Mouse (Mus musculus) forebrain, postnatal 0 days (tissue): ENCODE data around the gene Dlgap1. TPM values are rescaled to one million over a fixed set of nuclear protein-coding genes. Genes with fewer than 3 reads are reported as not detected.

Experiments used
- ATAC-seq: fragments of 200-750 bp; cut with Nextera tagmentation; 2 replicates; pipeline ENCODE4 v1.8.0; 2017; ENCODE audit warnings: mild to moderate bottlenecking, moderate library complexity
- DNase-seq: peaks from one replicate; pipeline ENCODE4 v3.0.0-alpha.2; 2015
- H3K27ac ChIP-seq: fragments of 300-500 bp; sonication (generic); 2 replicates; pipeline ENCODE4 v1.5.1; 2014; ENCODE audit warnings: low read depth, mild to moderate bottlenecking, antibody characterized with exemption, low read length, moderate library complexity, mixed read lengths
- H3K27me3 ChIP-seq: fragments of 300-500 bp; sonication (generic); 2 replicates; pipeline ENCODE4 v1.6.1; 2014; ENCODE audit warnings: mild to moderate bottlenecking, low read length, mixed read lengths; ENCODE audit not compliant: insufficient read depth
- H3K36me3 ChIP-seq: fragments of 300-500 bp; sonication (generic); 2 replicates; pipeline ENCODE4 v1.6.1; 2014; ENCODE audit warnings: mild to moderate bottlenecking, moderate library complexity; ENCODE audit not compliant: insufficient read depth
- H3K4me1 ChIP-seq: fragments of 300-500 bp; sonication (generic); 2 replicates; pipeline ENCODE4 v1.6.1; 2014; ENCODE audit warnings: antibody characterized with exemption; ENCODE audit not compliant: insufficient read depth
- H3K4me2 ChIP-seq: fragments of 300-500 bp; sonication (generic); 2 replicates; pipeline ENCODE4 v1.6.1; 2014; ENCODE audit warnings: low read depth, mild to moderate bottlenecking, moderate library complexity
- H3K4me3 ChIP-seq: fragments of 300-500 bp; sonication (generic); 2 replicates; pipeline ENCODE4 v1.5.1; 2014; ENCODE audit warnings: low read depth, low read length, mixed read lengths
- H3K9ac ChIP-seq: fragments of 300-500 bp; sonication (generic); 2 replicates; pipeline ENCODE4 v1.6.1; 2014; ENCODE audit warnings: mild to moderate bottlenecking
- H3K9me3 ChIP-seq: fragments of 300-500 bp; sonication (generic); 2 replicates; pipeline ENCODE4 v1.6.1; 2016; ENCODE audit warnings: low read length
- CTCF ChIP-seq: sonication (generic); IDR thresholded peaks from 2 replicates; pipeline ENCODE4 v1.5.1; 2016; ENCODE audit warnings: antibody characterized with exemption, control low read depth, low read depth
- WGBS: fragments of 180-500 bp; shearing (Covaris S2); extraction: QIAGEN DNeasy Blood & Tissue Kit; methylation state at CpG from one replicate; pipeline ENCODE4 v1.1.7; 2014; 5-methylcytosine and 5-hydroxymethylcytosine counted together
- polyA plus RNA-seq: library from polyadenylated mRNA; unstranded; fragments of >200 nt; fragmentation: Nextera tagmentation; extraction: Ambion mirVana; gene quantifications from 2 replicates; pipeline ENCODE4 v1.2.1, GENCODE M21; 2015
- total RNA-seq: library from RNA; depleted of rRNA; stranded (reverse); fragments of >200 nt; gene quantifications from 2 replicates; pipeline ENCODE4 v1.2.3, GENCODE M21; 2014; rRNA removed

Dlgap1 gene
- 93.6 and 105 TPM in 2 replicates for total RNA-seq
- polyA plus RNA-seq: 33.2 and 44.8 TPM in 2 replicates

- WGBS: under 1% methylated on average over 90 of the region's 105 CpGs
- no peaks in the 10 kb centered on the region for H3K36me3 ChIP-seq
- H3K9ac ChIP-seq: peak within 1 kb of the TSS; percentile 95
- peak within 1 kb of the TSS; percentile 85 for H3K4me3 ChIP-seq
- no peaks in the 10 kb centered on the region for H3K9me3 ChIP-seq
- peak; percentile 87 for ATAC-seq
- H3K27me3 ChIP-seq: no peaks in the 10 kb centered on the region
- peak; percentile 62 for TF ChIP-seq CTCF
- DNase-seq: peak; percentile 79
- H3K27ac ChIP-seq: peak within 1 kb of the TSS; percentile 95
- H3K4me2 ChIP-seq: peak within 1 kb of the TSS; percentile 71
- no peaks in the 10 kb centered on the region for H3K4me1 ChIP-seq
Observed at GRCm38 (mm10) chr17:69969021-69969815, at the start of gene Dlgap1. TSS of gene Dlgap1 (plus strand) at chr17:69969073.

- Histone ChIP-seq H3K27me3 (no peaks in the 10 kb centered on the region), H3K27ac (no peak overlapping the region), H3K36me3 (no peaks in the 10 kb centered on the region), H3K4me1 (no peaks in the 10 kb centered on the region), H3K9ac (no peak overlapping the region), H3K4me2 (no peak overlapping the region), H3K9me3 (no peaks in the 10 kb centered on the region), H3K4me3 (no peak overlapping the region)
- TF ChIP-seq CTCF: no peak
- WGBS: 78% methylated on average over 1 of the region's 1 CpGs
- ATAC-seq (no peak), DNase-seq (no peak)
Observed at GRCm38 (mm10) chr17:69954936-69955335, 13.9 kb upstream of the Dlgap1 start.

GRCm38 (mm10) chr17:69969816-69970750 is 1.2 kb downstream of the Dlgap1 start:
- TF ChIP-seq CTCF: peak; percentile 6; the same call in 1 of the 2 replicates
- peak overlapping the region; percentile 85 for H3K4me3 ChIP-seq
- H3K9ac ChIP-seq: peak overlapping the region; percentile 95
- H3K4me2 ChIP-seq: peak overlapping the region; percentile 71
- no peaks in the 10 kb centered on the region for H3K4me1 ChIP-seq
- no peaks in the 10 kb centered on the region for H3K36me3 ChIP-seq
- WGBS: 1% methylated on average over 43 of the region's 43 CpGs
- DNase-seq (peak; percentile 66), ATAC-seq (peak; percentile 42)
- peak overlapping the region; percentile 95 for H3K27ac ChIP-seq
- H3K27me3 ChIP-seq: no peaks in the 10 kb centered on the region
- no peaks in the 10 kb centered on the region for H3K9me3 ChIP-seq

DNA sequence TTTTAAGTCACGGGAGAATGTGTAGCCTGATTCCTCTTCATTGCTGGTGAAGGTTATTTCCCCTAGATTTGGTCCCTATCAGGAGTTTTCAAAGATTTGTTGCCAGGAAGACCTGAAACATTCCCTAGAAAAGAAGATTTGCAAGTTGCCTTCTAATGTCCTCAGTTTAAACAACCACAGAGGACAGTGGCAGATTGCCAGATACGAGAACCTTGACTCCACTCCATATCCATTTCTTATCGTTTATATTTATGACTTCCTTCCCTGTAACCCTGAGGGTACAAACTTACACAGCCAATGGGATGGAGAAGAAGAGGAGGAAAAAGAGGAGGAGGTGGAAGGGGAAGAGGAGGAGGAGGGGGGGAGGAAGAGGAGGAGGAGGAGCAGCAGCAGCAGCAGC is 4.2 kb downstream of the Dlgap1 start:
- H3K4me2 ChIP-seq: no peak overlapping the region

GRCm38 (mm10) chr17:69973991-69974390 is 5.1 kb downstream of the Dlgap1 start:
- Histone ChIP-seq H3K36me3 (no peaks in the 10 kb centered on the region), H3K27me3 (no peaks in the 10 kb centered on the region), H3K4me1 (no peaks in the 10 kb centered on the region), H3K4me2 (0 out of 2 replicates have a peak overlapping the region, but pooled peaks have one; percentile 3), H3K27ac (no peak overlapping the region), H3K4me3 (no peak overlapping the region), H3K9ac (no peak overlapping the region), H3K9me3 (no peaks in the 10 kb centered on the region)
- no peak for ATAC-seq
- 62% methylated on average over 6 of the region's 6 CpGs for WGBS
- TF ChIP-seq CTCF: no peak
- DNase-seq: no peak

More for the DNA sequence above, 4.2 kb downstream of the Dlgap1 start:
- Histone ChIP-seq H3K27ac (no peak overlapping the region), H3K36me3 (no peaks in the 10 kb centered on the region), H3K27me3 (no peaks in the 10 kb centered on the region), H3K4me3 (no peak overlapping the region), H3K4me1 (no peaks in the 10 kb centered on the region), H3K9ac (no peak overlapping the region), H3K9me3 (no peaks in the 10 kb centered on the region)
- DNase-seq: no peak
- ATAC-seq: no peak
- TF ChIP-seq CTCF: no peak
- WGBS: 89% methylated on average over 3 of the region's 3 CpGs

DNA sequence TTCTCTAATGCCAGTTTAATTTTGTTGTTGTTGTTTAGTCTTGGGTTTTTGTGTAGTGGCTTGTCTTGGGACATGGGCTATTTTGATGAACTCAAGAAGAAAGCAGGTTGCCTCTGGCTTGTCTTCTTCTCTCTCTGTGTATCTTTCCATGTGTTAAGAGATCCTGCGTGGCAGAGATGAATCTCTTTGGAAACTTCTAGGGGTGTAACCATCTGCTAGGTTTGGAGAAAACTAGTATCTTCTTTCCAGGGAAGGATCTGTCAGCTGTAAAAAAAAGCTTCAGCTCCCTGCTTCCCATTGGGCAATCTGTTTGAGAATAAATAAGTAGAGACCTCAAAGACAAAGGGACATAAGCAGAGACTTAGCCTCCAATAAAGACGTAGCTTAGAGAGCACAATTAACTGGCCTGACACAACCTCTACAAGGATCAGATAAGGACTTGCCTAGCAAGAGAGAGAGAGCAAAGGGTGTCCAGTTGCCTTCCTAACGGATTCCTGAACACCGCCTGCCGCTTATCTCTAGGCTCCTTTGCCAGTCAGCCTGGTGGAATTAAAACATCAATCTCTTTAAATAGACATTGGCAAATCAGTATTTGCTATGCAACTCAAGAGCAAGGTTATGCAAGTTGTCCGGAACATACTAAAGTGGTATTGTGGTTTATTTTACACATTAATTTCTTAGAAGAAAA is 13.5 kb downstream of the Dlgap1 start:
- H3K27me3 ChIP-seq: no peaks in the 10 kb centered on the region
- no peaks in the 10 kb centered on the region for H3K4me1 ChIP-seq
- no peak overlapping the region for H3K4me3 ChIP-seq
- TF ChIP-seq CTCF: no peak
- H3K9ac ChIP-seq: no peak overlapping the region
- no peaks in the 10 kb centered on the region for H3K36me3 ChIP-seq
- DNase-seq (peak; percentile 13), ATAC-seq (no peak; the same call in 1 of the 2 replicates)
- no peak overlapping the region for H3K27ac ChIP-seq
- H3K9me3 ChIP-seq: no peaks in the 10 kb centered on the region
- H3K4me2 ChIP-seq: no peak overlapping the region
- WGBS: 70% methylated on average over 6 of the region's 6 CpGs
